Mouse (Mus musculus) embryonic facial prominence, embryonic 15.5 days (tissue): ENCODE measurements around the gene Rbm20. TPM values are rescaled to one million over a fixed set of nuclear protein-coding genes. Genes with fewer than 3 reads are reported as not detected.

Experiments used
- ATAC-seq: fragments of 200-750 bp; cut with Nextera tagmentation; 2 replicates; pipeline ENCODE4 v1.8.0; 2017; ENCODE audit warnings: low read depth, moderate TSS enrichment; ENCODE audit not compliant: insufficient number of reproducible peaks, low FRiP score, low TSS enrichment
- H3K27ac ChIP-seq: fragments of 300-500 bp; sonication (generic); replicated peaks from 2 replicates; pipeline ENCODE4 v1.5.1; 2015; ENCODE audit warnings: mild to moderate bottlenecking, inconsistent platforms
- H3K27me3 ChIP-seq: fragments of 300-500 bp; sonication (generic); 2 replicates; pipeline ENCODE4 v1.6.1; 2015; ENCODE audit warnings: inconsistent platforms
- H3K36me3 ChIP-seq: fragments of 300-500 bp; sonication (generic); 2 replicates; pipeline ENCODE4 v1.6.1; 2015; ENCODE audit warnings: mild to moderate bottlenecking, inconsistent platforms
- H3K4me1 ChIP-seq: fragments of 300-500 bp; sonication (generic); 2 replicates; pipeline ENCODE4 v1.6.1; 2015; ENCODE audit warnings: inconsistent platforms
- H3K4me2 ChIP-seq: fragments of 300-500 bp; sonication (generic); replicated peaks from 2 replicates; pipeline ENCODE4 v1.6.1; 2015; ENCODE audit warnings: mild to moderate bottlenecking, inconsistent platforms
- H3K4me3 ChIP-seq: fragments of 300-500 bp; sonication (generic); replicated peaks from 2 replicates; pipeline ENCODE4 v1.5.1; 2015; ENCODE audit warnings: mild to moderate bottlenecking, inconsistent platforms
- H3K9ac ChIP-seq: fragments of 300-500 bp; sonication (generic); 2 replicates; pipeline ENCODE4 v1.6.1; 2015; ENCODE audit warnings: inconsistent platforms
- H3K9me3 ChIP-seq: fragments of 300-500 bp; sonication (generic); replicated peaks from 2 replicates; pipeline ENCODE4 v1.6.1; 2016; ENCODE audit warnings: inconsistent platforms
- whole genome bisulfite sequencing: fragments of 180-500 bp; shearing (Covaris S2); methylation state at CpG from one replicate; pipeline ENCODE4 v1.1.7; 2015; 5-methylcytosine and 5-hydroxymethylcytosine counted together
- polyA plus RNA-seq: library from polyadenylated mRNA; unstranded; fragments of >200 nt; fragmentation: Nextera tagmentation; extraction: Ambion mirVana; gene quantifications from 2 replicates; pipeline ENCODE4 v1.2.1, GENCODE M21; 2015

Gene Rbm20
- polyA plus RNA-seq, 1 experiment from 2014 or later, result 5.5 TPM

DNA sequence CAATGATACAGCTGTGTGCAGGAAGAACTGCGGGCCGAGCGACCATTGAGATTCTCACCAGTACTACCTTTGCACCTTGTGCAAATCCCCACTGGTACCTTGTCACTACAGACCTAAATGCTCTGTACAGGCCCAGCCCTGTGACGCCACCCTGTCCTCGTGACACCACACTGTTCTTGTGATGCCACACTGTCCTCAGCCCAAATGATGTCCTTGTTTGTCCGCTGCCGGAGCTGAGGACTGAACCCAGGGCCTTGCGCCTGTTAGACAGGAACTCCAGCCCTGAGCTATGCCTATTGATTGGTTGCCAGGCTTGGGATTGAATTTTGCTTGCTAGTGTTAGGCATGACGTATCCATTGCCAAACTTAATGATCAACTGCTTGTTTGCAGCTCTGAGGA, 40.3 kb downstream of the Rbm20 start:
- no peaks in the 10 kb centered on the region; the same call in 1 of the 2 replicates for H3K9me3 ChIP-seq
- no peak overlapping the region for H3K27ac ChIP-seq
- H3K9ac ChIP-seq, result no peak overlapping the region
- WGBS, result 86% methylated on average over 9 of the region's 9 CpGs
- no peak overlapping the region for H3K4me2 ChIP-seq
- H3K36me3 ChIP-seq, result no peaks in the 10 kb centered on the region
- H3K4me1 ChIP-seq, result peaks cover 5% of the 10 kb centered on the region; the same call in 1 of the 2 replicates
- ATAC-seq, result no peak
- no peak overlapping the region for H3K4me3 ChIP-seq
- H3K27me3 ChIP-seq, result no peaks in the 10 kb centered on the region

DNA sequence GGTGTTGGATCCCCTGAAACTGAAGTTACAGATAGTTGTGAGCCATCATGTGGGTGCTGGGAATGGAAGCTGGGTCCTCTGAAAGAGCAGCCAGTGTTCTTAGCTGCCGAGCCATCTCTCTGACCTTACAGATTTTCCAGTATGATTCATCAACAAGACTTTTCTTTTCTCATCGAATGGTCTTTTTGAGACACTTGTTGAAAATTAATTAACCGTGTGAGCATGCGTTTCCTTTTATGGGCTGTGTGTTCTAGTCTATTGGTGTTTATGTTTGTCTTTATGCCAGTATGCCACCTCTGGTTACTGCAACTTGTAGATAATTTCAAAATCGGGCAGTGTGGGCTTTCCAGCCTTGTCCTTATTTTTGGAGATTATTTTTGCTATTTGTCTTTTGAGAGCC, 45.1 kb downstream of the Rbm20 start:
- 88% methylated on average over 5 of the region's 5 CpGs for WGBS
- no peak overlapping the region for H3K4me2 ChIP-seq
- no peak overlapping the region for H3K4me3 ChIP-seq
- H3K9ac ChIP-seq, result no peak overlapping the region
- H3K9me3 ChIP-seq, result no peaks in the 10 kb centered on the region
- H3K4me1 ChIP-seq, result peaks cover 8% of the 10 kb centered on the region; the same call in 1 of the 2 replicates
- ATAC-seq, result no peak
- H3K36me3 ChIP-seq, result no peaks in the 10 kb centered on the region
- H3K27me3 ChIP-seq, result no peaks in the 10 kb centered on the region
- no peak overlapping the region for H3K27ac ChIP-seq

DNA sequence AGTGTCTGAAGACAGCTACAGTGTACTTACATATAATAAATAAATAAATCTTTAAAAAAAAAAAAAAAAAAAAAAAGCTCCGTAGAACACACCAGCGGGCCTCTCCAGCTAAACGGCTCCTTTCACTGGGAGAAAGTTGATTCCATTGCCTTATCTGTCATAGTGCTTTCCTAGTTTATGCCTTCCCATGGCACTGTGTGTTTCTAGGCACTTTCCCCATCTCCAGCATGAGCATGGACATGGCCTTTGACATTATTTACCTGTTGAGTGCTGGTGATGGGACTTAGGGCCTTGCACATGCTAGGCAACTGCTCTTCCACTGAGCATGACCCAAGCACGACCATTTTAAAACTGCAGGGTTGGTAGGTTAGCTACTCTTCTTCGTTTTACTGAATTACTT, 46.9 kb downstream of the Rbm20 start:
- no peaks in the 10 kb centered on the region for H3K27me3 ChIP-seq
- peaks cover 16% of the 10 kb centered on the region; the same call in 1 of the 2 replicates for H3K4me1 ChIP-seq
- WGBS, result 88% methylated on average over 5 of the region's 5 CpGs
- H3K4me3 ChIP-seq, result no peak overlapping the region
- no peak overlapping the region for H3K4me2 ChIP-seq
- no peaks in the 10 kb centered on the region for H3K36me3 ChIP-seq
- no peak overlapping the region for H3K27ac ChIP-seq
- H3K9me3 ChIP-seq, result no peaks in the 10 kb centered on the region
- no peak for ATAC-seq
- no peak overlapping the region for H3K9ac ChIP-seq

DNA sequence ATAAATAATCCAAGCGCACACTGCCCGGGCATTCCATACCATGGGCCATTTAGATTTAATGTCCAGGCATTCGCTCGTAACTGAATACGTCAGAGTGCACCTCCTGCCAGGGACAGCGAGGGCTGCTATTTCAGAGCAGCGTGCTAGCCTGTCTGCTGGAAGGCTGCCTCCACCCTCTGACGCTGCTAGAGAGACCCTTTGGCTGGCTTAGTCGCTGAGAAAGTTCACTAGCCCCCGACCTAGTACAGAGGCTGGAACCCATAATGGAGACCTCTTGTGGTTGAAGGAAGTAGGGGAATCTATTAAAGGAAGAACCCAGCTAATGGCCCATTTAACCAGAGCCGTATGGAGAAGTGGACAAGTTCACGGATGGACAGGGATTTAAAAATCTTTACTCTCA, 49.2 kb downstream of the Rbm20 start:
- Histone ChIP-seq H3K4me3 (no peak overlapping the region), H3K4me2 (peak overlapping the region; percentile 23; the same call in 1 of the 2 replicates), H3K4me1 (peaks cover 12% of the 10 kb centered on the region; the same call in 1 of the 2 replicates), H3K36me3 (no peaks in the 10 kb centered on the region), H3K9ac (no peak overlapping the region), H3K27me3 (no peaks in the 10 kb centered on the region), H3K9me3 (no peaks in the 10 kb centered on the region), H3K27ac (no peak overlapping the region)
- 39% methylated on average over 12 of the region's 12 CpGs for WGBS
- no peak for ATAC-seq

DNA sequence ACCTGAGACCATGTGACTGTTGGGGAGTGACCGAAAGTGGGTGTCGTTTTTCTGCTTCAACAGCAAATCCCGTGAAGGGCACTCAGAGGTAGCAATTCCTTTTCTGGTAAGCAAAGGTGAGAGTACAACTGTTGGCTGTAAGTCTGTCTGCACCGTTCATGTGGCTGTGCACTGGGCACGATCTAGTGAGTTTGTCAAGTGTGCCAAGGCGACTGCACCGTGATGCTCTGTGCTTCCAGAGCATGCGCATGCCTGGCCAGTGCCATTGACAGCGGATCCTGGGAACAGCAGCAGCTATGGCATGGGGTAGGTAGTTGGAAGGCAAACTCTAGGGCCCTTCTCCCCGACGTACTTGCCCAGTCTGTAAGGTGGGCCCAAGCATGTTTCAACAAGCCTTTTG, 49.6 kb downstream of the Rbm20 start:
- no peaks in the 10 kb centered on the region for H3K36me3 ChIP-seq
- no peak for ATAC-seq
- H3K4me3 ChIP-seq, result no peak overlapping the region
- H3K9me3 ChIP-seq, result no peaks in the 10 kb centered on the region
- 71% methylated on average over 11 of the region's 11 CpGs for WGBS
- no peak overlapping the region for H3K9ac ChIP-seq
- H3K4me2 ChIP-seq, result no peak overlapping the region
- H3K4me1 ChIP-seq, result peaks cover 16% of the 10 kb centered on the region
- H3K27ac ChIP-seq, result no peak overlapping the region
- no peaks in the 10 kb centered on the region for H3K27me3 ChIP-seq

DNA sequence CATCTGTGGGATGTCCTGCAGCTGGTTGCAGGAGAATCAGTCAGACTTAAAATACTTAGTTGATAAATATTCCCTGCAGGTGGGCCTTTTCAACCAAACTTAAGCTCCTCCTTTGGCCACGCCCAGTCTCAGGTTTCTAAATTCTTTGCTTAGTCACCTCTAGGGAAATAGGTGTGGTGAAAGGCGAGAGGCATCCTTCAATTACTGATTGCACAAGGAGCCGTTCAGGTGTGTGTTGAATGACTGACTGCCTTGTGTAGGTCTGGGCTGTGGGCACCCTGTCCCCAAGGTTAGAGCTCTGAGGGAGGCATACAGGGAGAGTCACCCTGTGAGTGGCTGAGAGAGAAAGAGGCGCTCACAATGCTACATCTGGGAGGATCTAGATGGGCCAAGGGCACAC, 50.2 kb downstream of the Rbm20 start:
- ATAC-seq, result 0 out of 2 replicates have a peak, but pooled peaks have one; percentile 34
- H3K4me2 ChIP-seq, result no peak overlapping the region
- H3K27ac ChIP-seq, result no peak overlapping the region
- no peak overlapping the region for H3K9ac ChIP-seq
- H3K4me3 ChIP-seq, result no peak overlapping the region
- WGBS, result 58% methylated on average over 4 of the region's 4 CpGs
- no peaks in the 10 kb centered on the region for H3K36me3 ChIP-seq
- no peaks in the 10 kb centered on the region for H3K27me3 ChIP-seq
- peaks cover 21% of the 10 kb centered on the region for H3K4me1 ChIP-seq
- H3K9me3 ChIP-seq, result no peaks in the 10 kb centered on the region

DNA sequence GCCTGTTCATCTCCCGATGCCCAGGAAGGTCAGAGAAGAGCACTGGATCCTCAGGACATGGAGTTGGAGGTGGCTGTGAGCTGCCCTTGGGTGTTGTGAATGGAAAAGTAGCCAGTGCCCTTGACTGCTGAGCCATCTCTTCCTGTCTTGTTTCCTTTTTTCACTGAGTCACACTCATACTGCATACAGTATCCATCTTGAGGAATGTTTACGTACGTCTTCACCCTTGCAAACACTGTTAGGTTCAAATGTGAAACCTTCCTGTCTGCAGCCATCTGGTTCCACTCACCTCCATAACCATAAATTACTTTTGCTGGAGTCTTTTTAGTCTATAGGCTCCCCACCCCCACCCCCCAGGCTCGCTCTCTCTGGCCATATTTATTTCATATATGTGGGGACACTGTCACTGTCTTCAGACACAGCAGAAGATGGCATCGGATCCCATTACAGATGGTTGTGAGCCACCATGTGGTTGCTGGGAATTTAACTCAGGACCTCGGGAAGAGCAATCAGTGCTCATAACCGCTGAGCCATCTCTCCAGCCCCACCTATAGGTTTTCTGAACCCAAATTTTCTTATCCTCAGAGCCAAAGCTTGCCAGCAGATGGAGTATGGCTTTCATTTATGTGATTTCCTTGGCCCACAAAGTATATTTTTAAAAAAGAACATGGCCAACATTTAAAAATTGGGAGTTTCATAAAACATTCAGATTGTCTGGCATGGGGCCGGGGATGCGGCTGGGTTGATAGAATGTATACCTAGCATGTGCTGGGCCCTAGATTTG, 51.0 kb downstream of the Rbm20 start:
- Histone ChIP-seq H3K9ac (no peak overlapping the region), H3K9me3 (no peaks in the 10 kb centered on the region)
- 57% methylated on average over 9 of the region's 9 CpGs for WGBS

DNA sequence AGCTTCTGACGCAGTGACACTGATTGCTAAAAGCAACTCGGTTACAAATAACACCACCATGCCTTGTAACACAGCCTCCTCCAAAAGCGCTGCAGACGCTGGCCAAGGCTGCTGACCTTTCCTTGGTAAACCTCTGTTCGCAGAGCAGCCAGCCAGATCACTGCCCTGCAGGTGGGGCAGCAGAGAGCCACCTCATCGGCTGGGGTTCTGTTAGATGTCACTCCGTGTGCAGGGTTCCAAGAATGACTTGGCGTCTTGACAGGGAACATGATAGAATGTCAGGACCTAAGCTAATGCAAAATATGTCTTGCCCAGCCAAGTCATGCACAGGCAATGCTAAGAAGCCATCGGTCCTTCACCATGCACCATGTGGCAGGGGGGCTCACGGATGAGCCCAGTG, 52.8 kb downstream of the Rbm20 start:
- WGBS, result 67% methylated on average over 10 of the region's 10 CpGs
- no peak overlapping the region for H3K9ac ChIP-seq
- H3K36me3 ChIP-seq, result no peaks in the 10 kb centered on the region
- no peak for ATAC-seq
- H3K27ac ChIP-seq, result no peak overlapping the region
- H3K27me3 ChIP-seq, result no peaks in the 10 kb centered on the region
- H3K4me2 ChIP-seq, result no peak overlapping the region
- H3K4me1 ChIP-seq, result peaks cover 22% of the 10 kb centered on the region
- H3K4me3 ChIP-seq, result no peak overlapping the region
- H3K9me3 ChIP-seq, result no peaks in the 10 kb centered on the region

More for the DNA sequence above, 51.0 kb downstream of the Rbm20 start:
- H3K4me3 ChIP-seq, result no peak overlapping the region
- H3K36me3 ChIP-seq, result no peaks in the 10 kb centered on the region
- H3K27me3 ChIP-seq, result no peaks in the 10 kb centered on the region
- no peak overlapping the region for H3K27ac ChIP-seq
- no peak for ATAC-seq
- H3K4me2 ChIP-seq, result no peak overlapping the region
- peaks cover 22% of the 10 kb centered on the region for H3K4me1 ChIP-seq

DNA sequence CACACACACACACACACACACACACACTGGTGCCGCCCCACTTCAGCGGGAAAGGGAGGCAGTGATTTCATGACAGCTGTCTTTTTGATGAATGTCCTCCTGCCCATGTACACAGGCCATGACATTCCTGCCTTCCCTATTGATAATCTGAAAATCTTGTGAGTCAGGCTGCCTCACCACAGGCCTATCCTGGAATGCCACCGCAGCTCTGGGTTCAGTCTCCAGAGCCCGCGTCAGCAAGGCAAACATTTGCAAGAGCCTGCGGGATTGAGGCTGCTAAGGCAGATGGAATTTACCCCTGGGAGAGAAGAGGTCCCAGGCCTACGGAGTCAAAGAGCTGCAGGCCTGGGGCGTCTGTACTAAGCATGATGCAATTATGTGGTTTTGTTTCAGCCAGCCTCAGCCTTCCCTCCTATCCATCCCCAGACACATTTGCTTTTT, 54.7 kb downstream of the Rbm20 start:
- no peaks in the 10 kb centered on the region for H3K9me3 ChIP-seq
- no peak overlapping the region for H3K4me3 ChIP-seq
- H3K4me2 ChIP-seq, result no peak overlapping the region
- peak overlapping the region; percentile 51 for H3K27ac ChIP-seq
- peaks cover 19% of the 10 kb centered on the region for H3K4me1 ChIP-seq
- H3K9ac ChIP-seq, result no peak overlapping the region
- ATAC-seq, result peak; percentile 75
- no peaks in the 10 kb centered on the region for H3K36me3 ChIP-seq
- H3K27me3 ChIP-seq, result no peaks in the 10 kb centered on the region
- 20% methylated on average over 8 of the region's 8 CpGs for WGBS

DNA sequence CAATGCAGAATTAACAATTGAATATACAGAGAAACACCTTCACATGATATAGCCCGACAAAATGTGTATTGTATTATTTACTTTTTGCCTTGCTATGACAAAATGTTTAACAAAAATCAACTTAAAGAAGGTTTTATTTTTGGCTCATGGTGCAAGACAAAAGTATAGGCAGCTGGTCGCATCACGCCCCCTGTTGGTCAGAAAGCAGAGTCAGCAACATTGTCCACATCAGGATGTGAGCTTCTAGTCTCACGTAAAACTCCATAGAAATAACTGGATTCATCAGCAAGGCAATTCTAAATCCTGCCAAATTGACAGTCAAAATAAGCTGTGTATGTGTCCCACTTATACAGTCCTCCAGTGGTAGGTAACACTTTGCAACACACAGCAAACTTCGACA, 57.7 kb downstream of the Rbm20 start:
- ATAC-seq, result no peak
- H3K4me3 ChIP-seq, result no peak overlapping the region
- WGBS, result 54% methylated on average over 5 of the region's 5 CpGs
- peaks cover 11% of the 10 kb centered on the region for H3K4me1 ChIP-seq
- no peaks in the 10 kb centered on the region for H3K27me3 ChIP-seq
- no peaks in the 10 kb centered on the region for H3K36me3 ChIP-seq
- no peak overlapping the region for H3K9ac ChIP-seq
- no peak overlapping the region for H3K27ac ChIP-seq
- no peaks in the 10 kb centered on the region for H3K9me3 ChIP-seq
- no peak overlapping the region for H3K4me2 ChIP-seq

DNA sequence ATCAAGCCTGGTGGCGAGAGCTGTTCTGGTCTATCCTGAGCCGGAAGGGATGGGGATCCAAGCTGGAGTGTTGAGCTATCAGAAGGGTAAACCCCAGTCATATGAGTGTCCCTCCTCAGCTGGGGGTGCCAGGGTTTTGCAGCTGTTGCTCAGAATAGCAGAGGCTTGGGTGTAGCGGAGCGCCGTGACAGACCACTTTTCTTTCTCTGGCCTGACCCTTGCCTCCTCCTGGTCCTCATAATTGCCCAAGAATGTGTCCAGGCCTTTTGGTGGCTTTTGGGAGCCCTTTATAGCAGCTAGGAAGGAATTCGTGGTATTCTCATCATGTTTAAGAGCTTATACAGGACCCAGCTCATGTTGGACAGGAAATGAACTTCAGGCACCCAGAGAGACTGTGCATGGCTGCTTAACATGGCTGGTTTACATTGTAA, 61.6 kb downstream of the Rbm20 start:
- WGBS, result 56% methylated on average over 6 of the region's 6 CpGs
- Histone ChIP-seq H3K9me3 (no peaks in the 10 kb centered on the region), H3K27me3 (no peaks in the 10 kb centered on the region), H3K27ac (no peak overlapping the region), H3K36me3 (no peaks in the 10 kb centered on the region), H3K4me2 (no peak overlapping the region), H3K9ac (no peak overlapping the region), H3K4me1 (no peaks in the 10 kb centered on the region), H3K4me3 (no peak overlapping the region)
- no peak for ATAC-seq
